Mouse (Mus musculus): Measurements from ENCODE around the gene Gm37240.

Gene Gm37240

GRCm38 (mm10) chr3:85500096-85500495 lies 387.2 kb downstream of the Gm37240 start:
- DNase-seq (ENCODE audit: low spot score in 2 of 2) = no peak

- no peak for DNase-seq (ENCODE audit: low spot score in 2 of 2)
Measured at GRCm38 (mm10) chr3:85496146-85496545, 391.2 kb downstream of the Gm37240 start.

GRCm38 (mm10) chr3:85493796-85494195 lies 393.5 kb downstream of the Gm37240 start:
- no peak for DNase-seq (ENCODE audit: low spot score in 2 of 2)

- no peak for DNase-seq (ENCODE audit: low spot score in 2 of 2)
Measured at GRCm38 (mm10) chr3:85490204-85490603, 397.1 kb downstream of the Gm37240 start.

- DNase-seq (ENCODE audit: low spot score in 2 of 2) = no peak
Measured at GRCm38 (mm10) chr3:85487379-85487778, 399.9 kb downstream of the Gm37240 start.

GRCm38 (mm10) chr3:85485536-85486190 lies 401.7 kb downstream of the Gm37240 start:
- no peak for DNase-seq (ENCODE audit: low spot score in 2 of 2)

GRCm38 (mm10) chr3:85482636-85483035 lies 404.7 kb downstream of the Gm37240 start:
- no peak for DNase-seq (ENCODE audit: low spot score in 2 of 2)

- no peak for DNase-seq (ENCODE audit: low spot score in 2 of 2)
Measured at GRCm38 (mm10) chr3:85480638-85481037, 406.7 kb downstream of the Gm37240 start.

- no peak for DNase-seq (ENCODE audit: low spot score in 2 of 2)
Measured at GRCm38 (mm10) chr3:85478731-85479130, 408.6 kb downstream of the Gm37240 start.

- DNase-seq (ENCODE audit: low spot score in 2 of 2) = no peak
Measured at GRCm38 (mm10) chr3:85469711-85470110, 417.6 kb downstream of the Gm37240 start.

GRCm38 (mm10) chr3:85468995-85469394 lies 418.3 kb downstream of the Gm37240 start:
- no peak for DNase-seq (ENCODE audit: low spot score in 2 of 2)

- no peak for DNase-seq (ENCODE audit: low spot score in 2 of 2)
Measured at GRCm38 (mm10) chr3:85465283-85466025, 421.9 kb downstream of the Gm37240 start.

GRCm38 (mm10) chr3:85460021-85460420 lies 427.3 kb downstream of the Gm37240 start:
- DNase-seq (ENCODE audit: low spot score in 2 of 2) = no peak

- DNase-seq (ENCODE audit: low spot score in 2 of 2) = no peak
Measured at GRCm38 (mm10) chr3:85456983-85457382, 430.3 kb downstream of the Gm37240 start.

- no peak for DNase-seq (ENCODE audit: low spot score in 2 of 2)
Measured at GRCm38 (mm10) chr3:85455453-85455852, 431.9 kb downstream of the Gm37240 start.

- no peak for DNase-seq (ENCODE audit: low spot score in 2 of 2)
Measured at GRCm38 (mm10) chr3:85454001-85454400, 433.3 kb downstream of the Gm37240 start.

GRCm38 (mm10) chr3:85449461-85449860 lies 437.9 kb downstream of the Gm37240 start:
- no peak for DNase-seq (ENCODE audit: low spot score in 2 of 2)

GRCm38 (mm10) chr3:85442781-85443180 lies 444.5 kb downstream of the Gm37240 start:
- no peak for DNase-seq (ENCODE audit: low spot score in 2 of 2)

- DNase-seq (ENCODE audit: low spot score in 2 of 2) = no peak
Measured at GRCm38 (mm10) chr3:85442261-85442660, 445.1 kb downstream of the Gm37240 start.

- DNase-seq (ENCODE audit: low spot score in 2 of 2) = no peak
Measured at GRCm38 (mm10) chr3:85435406-85435805, 451.9 kb downstream of the Gm37240 start.

- no peak for DNase-seq (ENCODE audit: low spot score in 2 of 2)
Measured at GRCm38 (mm10) chr3:85431208-85431607, 456.1 kb downstream of the Gm37240 start.

GRCm38 (mm10) chr3:85423376-85423997 lies 463.8 kb downstream of the Gm37240 start:
- no peak for DNase-seq (ENCODE audit: low spot score in 2 of 2)

GRCm38 (mm10) chr3:85421403-85421802 lies 465.9 kb downstream of the Gm37240 start:
- no peak for DNase-seq (ENCODE audit: low spot score in 2 of 2)

Data from spleen, postnatal 36 days (tissue).